Mouse (Mus musculus) retina, adult 2 months (tissue): Measurements from ENCODE around the gene Prrg2.
"Not testable (repeated sequence)": the region's sequence is repeated elsewhere in the genome, so short reads cannot be mapped to it uniquely, and the experiment has no call there.

Experiments used
- DNase-seq: peaks from one replicate; pipeline ENCODE4 v3.0.0-alpha.2; 2012; ENCODE audit warnings: low read depth, low spot score

Gene Prrg2

GRCm38 (mm10) chr7:45036702-45037101 is 25.8 kb downstream of the Prrg2 start:
- DNase-seq: no peak

GRCm38 (mm10) chr7:45035631-45036030 is 26.8 kb downstream of the Prrg2 start:
- no peak for DNase-seq

- DNase-seq: no peak
Measured at GRCm38 (mm10) chr7:45033722-45034359, 28.6 kb downstream of the Prrg2 start.

GRCm38 (mm10) chr7:45030857-45031256 is 31.6 kb downstream of the Prrg2 start:
- no peak for DNase-seq

- no peak for DNase-seq
Measured at GRCm38 (mm10) chr7:45029995-45030394, 32.5 kb downstream of the Prrg2 start.

- DNase-seq: no peak
Measured at GRCm38 (mm10) chr7:45028351-45028750, 34.1 kb downstream of the Prrg2 start.

- no peak for DNase-seq
Measured at GRCm38 (mm10) chr7:45027761-45028160, 34.7 kb downstream of the Prrg2 start.

- no peak for DNase-seq
Measured at GRCm38 (mm10) chr7:45026256-45026655, 36.2 kb downstream of the Prrg2 start.

- no peak for DNase-seq
Measured at GRCm38 (mm10) chr7:45025601-45026220, 36.8 kb downstream of the Prrg2 start.

GRCm38 (mm10) chr7:45024281-45025248 is 37.9 kb downstream of the Prrg2 start:
- no peak for DNase-seq

- DNase-seq: not testable (repeated sequence)
Measured at GRCm38 (mm10) chr7:45023711-45024110, 38.8 kb downstream of the Prrg2 start.

GRCm38 (mm10) chr7:45020225-45020624 is 42.3 kb downstream of the Prrg2 start:
- no peak for DNase-seq

GRCm38 (mm10) chr7:45019031-45019571 is 43.4 kb downstream of the Prrg2 start:
- no peak for DNase-seq

GRCm38 (mm10) chr7:45017242-45018061 is 45.0 kb downstream of the Prrg2 start, which contains the start of gene Rras:
Gene Rras, plus strand, starts transcription at chr7:45017961.
- DNase-seq: peak; percentile 61

GRCm38 (mm10) chr7:45016761-45017160 is 45.7 kb downstream of the Prrg2 start:
- DNase-seq: no peak

GRCm38 (mm10) chr7:45015957-45016612 is 46.4 kb downstream of the Prrg2 start, which contains the start of gene Scaf1:
Gene Scaf1, minus strand, starts transcription at chr7:45016363.
- peak; percentile 99 for DNase-seq

GRCm38 (mm10) chr7:45015344-45015956 is 47.0 kb downstream of the Prrg2 start:
- DNase-seq: no peak

- no peak for DNase-seq
Measured at GRCm38 (mm10) chr7:45014096-45014451, 48.4 kb downstream of the Prrg2 start.

GRCm38 (mm10) chr7:45013366-45014095 is 48.9 kb downstream of the Prrg2 start:
- no peak for DNase-seq
